Mouse (Mus musculus) macrophage (primary cell): ENCODE data around the gene Prdm16. TPM values are rescaled to one million over a fixed set of nuclear protein-coding genes. Genes with fewer than 3 reads are reported as not detected.

ENCODE experiments used
- H3K27ac ChIP-seq: fragments of 350-480 bp; formaldehyde crosslinking; 2 replicates; pipeline ENCODE4 v1.9.0; 2021
- H3K36me3 ChIP-seq: fragments of 350-480 bp; formaldehyde crosslinking; 2 replicates; pipeline ENCODE4 v1.9.0; 2021; ENCODE audit errors: inconsistent target
- H3K4me3 ChIP-seq: fragments of 350-480 bp; formaldehyde crosslinking; 2 replicates; pipeline ENCODE4 v1.9.0; 2021; ENCODE audit errors: inconsistent target
- H3K79me2 ChIP-seq: fragments of 350-480 bp; formaldehyde crosslinking; 2 replicates; pipeline ENCODE4 v1.9.0; 2021; ENCODE audit errors: inconsistent target
- WGBS: methylation state at CpG from one replicate; pipeline ENCODE4 v1.1.7; 2026; ENCODE audit warnings: inconsistent platforms; ENCODE audit not compliant: missing documents; 5-methylcytosine and 5-hydroxymethylcytosine counted together
- polyA plus RNA-seq: library from polyadenylated mRNA; stranded (reverse); fragments of 250-400 nt; gene quantifications from 3 replicates; pipeline ENCODE4 v1.2.4, GENCODE M21; 2018; ENCODE audit warnings: inconsistent platforms

The Prdm16 gene
- polyA plus RNA-seq, 1 experiment from 2014 or later: 1.6 TPM

GRCm38 (mm10) chr4:154418327-154418744 lies 218.3 kb downstream of the Prdm16 start:
- Histone ChIP-seq H3K4me3 (no peak overlapping the region), H3K27ac (no peak overlapping the region), H3K79me2 (no peaks in the 10 kb centered on the region), H3K36me3 (no peaks in the 10 kb centered on the region)
- 86% methylated on average over 4 of the region's 4 CpGs for WGBS

GRCm38 (mm10) chr4:154416728-154417127 lies 219.9 kb downstream of the Prdm16 start:
- no peaks in the 10 kb centered on the region for H3K79me2 ChIP-seq
- H3K4me3 ChIP-seq: no peak overlapping the region
- H3K27ac ChIP-seq: no peak overlapping the region
- WGBS: 97% methylated on average over 6 of the region's 6 CpGs
- H3K36me3 ChIP-seq: no peaks in the 10 kb centered on the region

DNA sequence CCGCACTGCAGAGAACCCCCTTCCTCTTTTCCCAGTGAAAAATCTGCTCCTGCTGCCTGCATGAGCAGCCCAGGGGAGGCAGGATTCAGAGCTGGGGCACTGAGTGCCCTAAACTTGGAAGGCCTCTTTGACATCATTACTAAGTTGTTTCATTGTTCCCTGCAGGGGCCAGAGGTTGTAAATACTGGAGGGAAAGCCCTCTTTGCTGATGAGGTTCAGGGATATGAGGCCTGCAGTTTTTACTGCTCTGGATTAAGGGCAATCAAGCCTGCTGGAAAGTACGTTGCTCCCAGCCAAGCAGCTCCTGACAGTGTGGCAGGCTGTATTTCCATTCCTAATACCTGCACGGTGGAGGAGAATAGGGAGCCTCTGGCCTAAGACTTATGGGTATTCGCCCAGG lies 221.8 kb downstream of the Prdm16 start:
- WGBS: 72% methylated on average over 4 of the region's 4 CpGs
- no peaks in the 10 kb centered on the region for H3K36me3 ChIP-seq
- no peak overlapping the region for H3K27ac ChIP-seq
- no peaks in the 10 kb centered on the region for H3K79me2 ChIP-seq
- H3K4me3 ChIP-seq: no peak overlapping the region

- WGBS: 89% methylated on average over 8 of the region's 8 CpGs
Measured at GRCm38 (mm10) chr4:154410559-154410958, 226.1 kb downstream of the Prdm16 start.

GRCm38 (mm10) chr4:154409841-154410240 lies 226.8 kb downstream of the Prdm16 start:
- no peak overlapping the region for H3K4me3 ChIP-seq
- no peaks in the 10 kb centered on the region for H3K79me2 ChIP-seq
- 96% methylated on average over 8 of the region's 10 CpGs for WGBS
- no peak overlapping the region for H3K27ac ChIP-seq
- H3K36me3 ChIP-seq: no peaks in the 10 kb centered on the region

More at GRCm38 (mm10) chr4:154410559-154410958, 226.1 kb downstream of the Prdm16 start:
- Histone ChIP-seq H3K36me3 (no peaks in the 10 kb centered on the region), H3K4me3 (no peak overlapping the region), H3K79me2 (no peaks in the 10 kb centered on the region), H3K27ac (no peak overlapping the region)

- Histone ChIP-seq H3K27ac (no peak overlapping the region), H3K4me3 (no peak overlapping the region), H3K79me2 (no peaks in the 10 kb centered on the region), H3K36me3 (no peaks in the 10 kb centered on the region)
- WGBS: 88% methylated on average over 19 of the region's 19 CpGs
Measured at GRCm38 (mm10) chr4:154409237-154409721, 227.4 kb downstream of the Prdm16 start.

DNA sequence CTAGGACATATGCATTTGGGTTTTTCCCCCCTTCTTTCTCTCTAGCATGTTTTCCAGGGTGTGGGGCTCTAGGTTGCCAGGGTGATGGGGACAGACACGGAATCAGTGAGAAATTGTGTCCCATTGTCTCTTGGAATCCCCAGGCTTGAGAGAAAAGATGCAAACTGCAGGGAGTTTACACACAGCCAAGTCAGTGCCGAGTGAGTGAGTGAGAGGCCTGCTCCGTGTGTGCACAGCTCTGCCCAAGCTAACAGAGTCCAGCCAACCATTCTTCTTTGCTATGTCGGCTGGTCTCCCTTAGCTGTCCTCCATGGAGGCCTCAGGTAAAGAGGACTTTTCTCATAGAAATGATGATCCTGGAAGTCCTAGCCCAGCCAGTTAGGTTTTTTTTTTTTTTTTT lies 233.7 kb downstream of the Prdm16 start:
- H3K27ac ChIP-seq: no peak overlapping the region
- 92% methylated on average over 4 of the region's 4 CpGs for WGBS
- H3K4me3 ChIP-seq: no peak overlapping the region
- no peaks in the 10 kb centered on the region for H3K79me2 ChIP-seq
- H3K36me3 ChIP-seq: no peaks in the 10 kb centered on the region

DNA sequence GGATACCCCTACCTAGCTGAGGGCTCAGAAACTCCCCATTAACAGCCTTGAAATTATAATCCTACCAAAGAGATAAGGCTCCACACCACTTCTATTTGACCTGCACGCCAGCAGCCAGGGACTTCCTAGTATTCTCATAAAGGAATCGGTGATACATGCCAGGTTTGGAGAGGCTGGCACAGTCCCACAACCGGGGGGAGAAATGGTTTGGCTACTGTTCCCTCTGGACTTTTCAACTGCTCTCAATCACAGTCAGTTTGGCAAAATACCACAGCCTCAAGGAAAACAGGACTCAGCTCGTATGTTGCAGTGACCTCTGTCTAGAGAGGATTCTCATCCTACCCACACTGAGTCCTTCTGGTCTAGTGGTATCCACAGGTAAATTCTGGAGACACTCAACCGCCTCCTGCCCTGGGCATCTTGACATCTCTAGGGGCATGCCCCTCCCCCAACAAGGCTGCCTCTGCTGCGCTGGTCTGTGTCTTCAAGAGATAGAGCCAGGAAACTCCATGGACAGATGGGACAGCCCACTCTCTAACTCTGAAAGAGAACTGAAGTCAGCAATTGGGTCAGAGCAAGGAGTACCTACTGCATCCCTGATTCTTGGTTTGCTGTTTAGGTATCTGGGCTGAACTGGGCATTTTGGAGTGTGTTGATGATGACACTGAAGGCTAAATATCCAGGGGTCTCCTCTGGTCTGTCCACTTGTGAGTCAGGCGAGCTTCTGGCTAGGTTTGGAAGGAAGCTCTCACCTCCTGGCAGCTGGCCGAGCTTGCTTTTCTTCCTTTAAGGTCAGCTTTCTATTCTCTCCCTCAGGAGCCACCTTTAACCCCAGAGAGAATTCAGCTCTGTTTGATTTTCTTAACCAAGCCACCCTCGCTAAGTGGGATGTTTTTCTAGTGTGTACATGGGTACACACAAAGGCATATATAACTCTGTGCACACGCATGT lies 234.4 kb downstream of the Prdm16 start:
- H3K27ac ChIP-seq: no peak overlapping the region
- H3K36me3 ChIP-seq: no peaks in the 10 kb centered on the region
- no peak overlapping the region for H3K4me3 ChIP-seq
- 86% methylated on average over 10 of the region's 10 CpGs for WGBS
- no peaks in the 10 kb centered on the region for H3K79me2 ChIP-seq

- no peak overlapping the region for H3K4me3 ChIP-seq
- H3K79me2 ChIP-seq: no peaks in the 10 kb centered on the region
- H3K27ac ChIP-seq: no peak overlapping the region
- 89% methylated on average over 5 of the region's 5 CpGs for WGBS
- no peaks in the 10 kb centered on the region for H3K36me3 ChIP-seq
Measured at GRCm38 (mm10) chr4:154401379-154401778, 235.3 kb downstream of the Prdm16 start.

- no peaks in the 10 kb centered on the region for H3K79me2 ChIP-seq
- no peaks in the 10 kb centered on the region for H3K36me3 ChIP-seq
- no peak overlapping the region for H3K27ac ChIP-seq
- 89% methylated on average over 24 of the region's 24 CpGs for WGBS
- no peak overlapping the region for H3K4me3 ChIP-seq
Measured at GRCm38 (mm10) chr4:154400256-154401171, 236.2 kb downstream of the Prdm16 start.

DNA sequence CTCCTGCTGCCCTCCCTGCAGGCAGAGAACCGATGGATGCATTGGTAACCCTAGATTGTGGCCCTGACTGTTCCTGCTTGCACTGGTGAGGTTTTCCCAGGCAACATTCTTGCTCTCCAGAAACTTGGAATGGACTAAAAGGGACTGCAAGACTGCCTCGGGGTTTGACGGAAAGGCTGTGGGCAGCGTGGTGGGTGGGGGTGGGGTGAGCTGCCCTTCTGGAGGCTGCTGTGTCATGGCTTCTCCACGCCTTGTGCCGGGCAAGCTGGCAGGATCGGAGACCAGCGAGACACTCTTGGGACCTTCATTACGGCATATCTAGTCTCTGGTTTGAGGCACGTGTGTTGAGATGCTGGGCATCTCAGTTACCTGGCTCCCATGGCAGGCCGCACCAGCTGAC lies 237.0 kb downstream of the Prdm16 start:
- no peaks in the 10 kb centered on the region for H3K36me3 ChIP-seq
- H3K27ac ChIP-seq: no peak overlapping the region
- 35% methylated on average over 11 of the region's 11 CpGs for WGBS
- H3K4me3 ChIP-seq: no peak overlapping the region
- no peaks in the 10 kb centered on the region for H3K79me2 ChIP-seq

DNA sequence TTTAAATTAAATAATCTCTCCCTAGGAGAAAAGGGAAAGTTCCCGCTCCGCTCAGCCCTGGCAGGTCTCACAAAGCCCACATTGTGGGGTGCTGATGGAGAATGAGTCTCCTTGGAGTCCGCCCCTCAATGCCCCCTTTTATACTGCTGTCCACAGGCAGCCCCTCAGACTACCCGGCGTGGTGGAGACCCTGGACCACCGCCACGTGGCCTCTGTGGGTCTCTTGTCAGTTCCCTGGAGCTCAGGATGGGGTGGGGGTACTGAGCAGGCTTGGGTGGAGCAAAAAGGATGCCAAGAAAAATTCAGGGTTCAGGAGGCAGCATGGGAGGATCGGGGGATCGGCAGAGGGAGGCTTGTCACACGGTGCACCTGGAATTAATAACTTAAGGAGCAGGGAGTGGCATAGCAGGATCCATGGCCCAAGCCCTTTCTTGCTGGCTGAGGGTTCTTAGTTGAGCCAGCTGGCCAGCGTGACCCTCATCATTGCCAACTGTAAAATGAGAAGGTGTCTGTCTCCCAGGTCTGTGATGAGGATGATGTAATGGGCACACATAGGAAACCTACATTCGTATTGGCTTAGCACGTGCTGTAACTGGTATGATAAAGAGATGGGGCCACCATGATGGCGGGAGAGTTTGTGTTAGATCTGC lies 239.9 kb downstream of the Prdm16 start:
- no peaks in the 10 kb centered on the region for H3K36me3 ChIP-seq
- H3K4me3 ChIP-seq: no peak overlapping the region
- no peak overlapping the region for H3K27ac ChIP-seq
- WGBS: 95% methylated on average over 14 of the region's 14 CpGs
- no peaks in the 10 kb centered on the region for H3K79me2 ChIP-seq

DNA sequence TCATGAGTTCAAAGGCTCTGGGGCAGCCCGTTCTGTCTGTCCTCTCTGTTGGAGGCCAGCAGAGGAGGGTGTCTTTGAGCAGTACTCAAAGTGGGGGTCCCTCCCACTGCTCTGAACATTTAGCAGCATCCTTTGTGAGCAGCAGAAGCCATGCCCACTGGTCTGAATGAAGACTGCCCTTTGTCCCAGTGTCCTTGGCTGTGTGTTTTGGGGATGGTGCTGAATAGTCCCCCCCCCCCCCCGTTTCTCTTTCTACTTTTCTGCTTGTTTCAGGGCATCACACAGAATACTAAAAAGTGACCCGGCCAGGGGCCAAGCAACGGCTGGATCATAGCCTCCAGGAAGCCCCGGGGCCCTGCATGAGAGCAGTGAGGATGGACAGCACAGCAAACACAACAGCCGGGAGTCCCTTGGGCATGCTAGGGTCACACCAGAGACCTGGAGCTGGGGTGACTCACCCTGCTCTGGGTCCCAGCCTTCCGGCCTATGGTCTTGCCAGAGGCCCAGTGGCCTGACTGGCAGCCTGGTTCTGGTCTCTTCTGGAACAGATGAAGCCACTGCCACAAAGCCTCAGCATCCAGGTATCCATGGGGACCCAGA lies 242.4 kb downstream of the Prdm16 start:
- H3K27ac ChIP-seq: no peak overlapping the region
- 82% methylated on average over 7 of the region's 7 CpGs for WGBS

More for the DNA sequence above, 242.4 kb downstream of the Prdm16 start:
- Histone ChIP-seq H3K79me2 (no peaks in the 10 kb centered on the region), H3K36me3 (no peaks in the 10 kb centered on the region), H3K4me3 (no peak overlapping the region)
